Mouse (Mus musculus) forebrain, postnatal 0 days (tissue): ENCODE data around the gene Acsl1. TPM values are rescaled to one million over a fixed set of nuclear protein-coding genes. Genes with fewer than 3 reads are reported as not detected.
A peak's percentile ranks its signal among the peaks of the same experiment; 100 is the strongest.

Experiments
- ATAC-seq: fragments of 200-750 bp; cut with Nextera tagmentation; 2 replicates; pipeline ENCODE4 v1.8.0; 2017; ENCODE audit warnings: mild to moderate bottlenecking, moderate library complexity
- DNase-seq: peaks from one replicate; pipeline ENCODE4 v3.0.0-alpha.2; 2015
- H3K27ac ChIP-seq: fragments of 300-500 bp; sonication (generic); 2 replicates; pipeline ENCODE4 v1.5.1; 2014; ENCODE audit warnings: low read depth, mild to moderate bottlenecking, antibody characterized with exemption, low read length, moderate library complexity, mixed read lengths
- H3K27me3 ChIP-seq: fragments of 300-500 bp; sonication (generic); 2 replicates; pipeline ENCODE4 v1.6.1; 2014; ENCODE audit warnings: mild to moderate bottlenecking, low read length, mixed read lengths; ENCODE audit not compliant: insufficient read depth
- H3K36me3 ChIP-seq: fragments of 300-500 bp; sonication (generic); 2 replicates; pipeline ENCODE4 v1.6.1; 2014; ENCODE audit warnings: mild to moderate bottlenecking, moderate library complexity; ENCODE audit not compliant: insufficient read depth
- H3K4me1 ChIP-seq: fragments of 300-500 bp; sonication (generic); 2 replicates; pipeline ENCODE4 v1.6.1; 2014; ENCODE audit warnings: antibody characterized with exemption; ENCODE audit not compliant: insufficient read depth
- H3K4me2 ChIP-seq: fragments of 300-500 bp; sonication (generic); 2 replicates; pipeline ENCODE4 v1.6.1; 2014; ENCODE audit warnings: low read depth, mild to moderate bottlenecking, moderate library complexity
- H3K4me3 ChIP-seq: fragments of 300-500 bp; sonication (generic); 2 replicates; pipeline ENCODE4 v1.5.1; 2014; ENCODE audit warnings: low read depth, low read length, mixed read lengths
- H3K9ac ChIP-seq: fragments of 300-500 bp; sonication (generic); 2 replicates; pipeline ENCODE4 v1.6.1; 2014; ENCODE audit warnings: mild to moderate bottlenecking
- H3K9me3 ChIP-seq: fragments of 300-500 bp; sonication (generic); 2 replicates; pipeline ENCODE4 v1.6.1; 2016; ENCODE audit warnings: low read length
- CTCF ChIP-seq: sonication (generic); IDR thresholded peaks from 2 replicates; pipeline ENCODE4 v1.5.1; 2016; ENCODE audit warnings: antibody characterized with exemption, control low read depth, low read depth
- WGBS: fragments of 180-500 bp; shearing (Covaris S2); extraction: QIAGEN DNeasy Blood & Tissue Kit; methylation state at CpG from one replicate; pipeline ENCODE4 v1.1.7; 2014; 5-methylcytosine and 5-hydroxymethylcytosine counted together
- polyA plus RNA-seq: library from polyadenylated mRNA; unstranded; fragments of >200 nt; fragmentation: Nextera tagmentation; extraction: Ambion mirVana; gene quantifications from 2 replicates; pipeline ENCODE4 v1.2.1, GENCODE M21; 2015
- total RNA-seq: library from RNA; depleted of rRNA; stranded (reverse); fragments of >200 nt; gene quantifications from 2 replicates; pipeline ENCODE4 v1.2.3, GENCODE M21; 2014; rRNA removed

Gene Acsl1
- 35.5 and 44.2 TPM in 2 replicates for total RNA-seq
- polyA plus RNA-seq = 20.4 and 26.2 TPM in 2 replicates

- H3K27me3 ChIP-seq = no peaks in the 10 kb centered on the region
- ATAC-seq = peak; percentile 90
Observed at GRCm38 (mm10) chr8:46470792-46471781, at the start of gene Acsl1. Gene Acsl1 (plus strand): TSS chr8:46471037.

GRCm38 (mm10) chr8:46421515-46421914 lies 49.3 kb upstream of the Acsl1 start:
- Histone ChIP-seq H3K9ac (no peak overlapping the region), H3K9me3 (no peaks in the 10 kb centered on the region), H3K27ac (no peak overlapping the region), H3K4me1 (no peaks in the 10 kb centered on the region), H3K4me3 (no peak overlapping the region), H3K36me3 (no peaks in the 10 kb centered on the region), H3K4me2 (no peak overlapping the region), H3K27me3 (no peaks in the 10 kb centered on the region)
- ATAC-seq (no peak), DNase-seq (no peak)
- TF ChIP-seq CTCF = no peak
- WGBS = 71% methylated on average over 6 of the region's 6 CpGs

More at GRCm38 (mm10) chr8:46470792-46471781, at the start of gene Acsl1:
- under 1% methylated on average over 99 of the region's 106 CpGs for WGBS
- Histone ChIP-seq H3K9me3 (no peaks in the 10 kb centered on the region), H3K9ac (peak within 1 kb of the TSS; percentile 94), H3K4me1 (peaks cover 3% of the 10 kb centered on the region; the same call in 1 of the 2 replicates), H3K4me2 (peak within 1 kb of the TSS; percentile 80), H3K27ac (peak within 1 kb of the TSS; percentile 90), H3K4me3 (peak within 1 kb of the TSS; percentile 81), H3K36me3 (no peaks in the 10 kb centered on the region)
- peak; percentile 93 for DNase-seq
- TF ChIP-seq CTCF = no peak

GRCm38 (mm10) chr8:46427940-46428339 lies 42.9 kb upstream of the Acsl1 start:
- H3K4me3 ChIP-seq = no peak overlapping the region
- H3K27ac ChIP-seq = no peak overlapping the region
- TF ChIP-seq CTCF = no peak
- no peak for DNase-seq
- H3K9ac ChIP-seq = no peak overlapping the region
- no peaks in the 10 kb centered on the region for H3K27me3 ChIP-seq
- no peaks in the 10 kb centered on the region for H3K4me1 ChIP-seq
- H3K4me2 ChIP-seq = no peak overlapping the region
- no peaks in the 10 kb centered on the region for H3K9me3 ChIP-seq
- H3K36me3 ChIP-seq = no peaks in the 10 kb centered on the region
- no peak for ATAC-seq

- Histone ChIP-seq H3K36me3 (no peaks in the 10 kb centered on the region), H3K9ac (no peak overlapping the region), H3K9me3 (no peaks in the 10 kb centered on the region), H3K27ac (no peak overlapping the region), H3K4me1 (no peaks in the 10 kb centered on the region), H3K4me3 (no peak overlapping the region), H3K4me2 (no peak overlapping the region), H3K27me3 (no peaks in the 10 kb centered on the region)
- no peak for DNase-seq
- no peak for TF ChIP-seq CTCF
- WGBS = 76% methylated on average over 7 of the region's 7 CpGs
- no peak for ATAC-seq
Observed at GRCm38 (mm10) chr8:46429871-46430270, 41.0 kb upstream of the Acsl1 start.

- 93% methylated on average over 4 of the region's 4 CpGs for WGBS
- no peaks in the 10 kb centered on the region for H3K9me3 ChIP-seq
- TF ChIP-seq CTCF = no peak
- H3K9ac ChIP-seq = no peak overlapping the region
- H3K27me3 ChIP-seq = no peaks in the 10 kb centered on the region
- ATAC-seq = no peak
- no peaks in the 10 kb centered on the region for H3K36me3 ChIP-seq
- no peak overlapping the region for H3K4me2 ChIP-seq
- H3K4me1 ChIP-seq = no peaks in the 10 kb centered on the region
- no peak overlapping the region for H3K27ac ChIP-seq
- DNase-seq = no peak
- H3K4me3 ChIP-seq = no peak overlapping the region
Observed at GRCm38 (mm10) chr8:46431921-46432320, 38.9 kb upstream of the Acsl1 start.

GRCm38 (mm10) chr8:46432581-46432980 lies 38.3 kb upstream of the Acsl1 start:
- Histone ChIP-seq H3K27me3 (no peaks in the 10 kb centered on the region), H3K4me1 (no peaks in the 10 kb centered on the region), H3K4me3 (no peak overlapping the region), H3K4me2 (no peak overlapping the region), H3K9me3 (no peaks in the 10 kb centered on the region), H3K27ac (no peak overlapping the region), H3K36me3 (no peaks in the 10 kb centered on the region), H3K9ac (no peak overlapping the region)
- 96% methylated on average over 3 of the region's 3 CpGs for WGBS
- DNase-seq = no peak
- no peak for ATAC-seq
- no peak for TF ChIP-seq CTCF

GRCm38 (mm10) chr8:46433656-46434055 lies 37.2 kb upstream of the Acsl1 start:
- Histone ChIP-seq H3K9ac (no peak overlapping the region), H3K36me3 (no peaks in the 10 kb centered on the region), H3K27me3 (no peaks in the 10 kb centered on the region), H3K4me2 (no peak overlapping the region), H3K9me3 (no peaks in the 10 kb centered on the region), H3K4me1 (no peaks in the 10 kb centered on the region), H3K27ac (no peak overlapping the region), H3K4me3 (no peak overlapping the region)
- WGBS = 60% methylated on average over 1 of the region's 1 CpGs
- ATAC-seq (no peak), DNase-seq (no peak)
- no peak for TF ChIP-seq CTCF
